Mouse (Mus musculus) subcutaneous adipose tissue, adult 2 months (tissue): Measurements from ENCODE around the gene Gm3250. TPM values are rescaled to one million over a fixed set of nuclear protein-coding genes. Genes with fewer than 3 reads are reported as not detected.

Experiments used
- polyA plus RNA-seq: library from polyadenylated mRNA; depleted of rRNA; stranded (reverse); fragments of >200 nt; gene quantifications from 2 replicates; pipeline ENCODE4 v1.2.3, GENCODE M21; 2012; ENCODE audit warnings: low replicate concordance; rRNA removed

Gene Gm3250
- not detected in 2 replicates for polyA plus RNA-seq

GRCm38 (mm10) chr10:77782442-77782841, at the start of gene Gm3250:
TSS of gene Gm3250 (minus strand) at chr10:77782542.

GRCm38 (mm10) chr10:77826951-77827350, 44.6 kb upstream of the Gm3250 start, which contains the start of gene Krtap10-4:
TSS of gene Krtap10-4 (minus strand) at chr10:77827095.

GRCm38 (mm10) chr10:77814382-77814781, 32.0 kb upstream of the Gm3250 start, which contains the start of gene Gm2696:
TSS of gene Gm2696 (plus strand) at chr10:77814682.

GRCm38 (mm10) chr10:77811743-77812142, 29.4 kb upstream of the Gm3250 start, which contains the start of gene Gm9507:
TSS of gene Gm9507 (minus strand) at chr10:77811843.

GRCm38 (mm10) chr10:77798921-77799508, 16.7 kb upstream of the Gm3250 start, which contains the start of gene Gm19668:
TSS of gene Gm19668 (minus strand) at chr10:77799133.

GRCm38 (mm10) chr10:77794976-77795375, 12.6 kb upstream of the Gm3250 start, which contains the start of gene Gm9639:
TSS of gene Gm9639 (minus strand) at chr10:77795076.

GRCm38 (mm10) chr10:77787876-77788275, 5.5 kb upstream of the Gm3250 start, which contains the start of gene Gm7137:
TSS of gene Gm7137 (minus strand) at chr10:77788200.

GRCm38 (mm10) chr10:77776844-77777243, 5.5 kb downstream of the Gm3250 start, which contains the start of gene Gm7138:
TSS of gene Gm7138 (minus strand) at chr10:77776944.

GRCm38 (mm10) chr10:77771225-77771624, 11.1 kb downstream of the Gm3250 start, which contains the start of gene Gm3238:
TSS of gene Gm3238 (minus strand) at chr10:77771325.

GRCm38 (mm10) chr10:77759582-77759981, 22.8 kb downstream of the Gm3250 start, which contains the start of gene Gm3233:
TSS of gene Gm3233 (minus strand) at chr10:77759682.

GRCm38 (mm10) chr10:77751254-77751653, 31.1 kb downstream of the Gm3250 start, which contains the start of gene Gm9736:
TSS of gene Gm9736 (minus strand) at chr10:77751354.

GRCm38 (mm10) chr10:77741924-77742688, 40.2 kb downstream of the Gm3250 start, which contains the start of gene Gm18596:
TSS of gene Gm18596 (minus strand) at chr10:77742638.

Other genes with a start within 250 kb of the Gm3250 start
- 234 and 258 TPM in 2 replicates for gene Pttg1ip, start 200.8 kb downstream of the Gm3250 start, polyA plus RNA-seq
- gene Sumo3, start 176.4 kb downstream of the Gm3250 start, polyA plus RNA-seq = 253 and 352 TPM in 2 replicates
- gene Gm49325, start 176.3 kb downstream of the Gm3250 start, polyA plus RNA-seq = 0.84 TPM in 1 of 2 replicates, not detected in the other
- gene Ube2g2, start 160.3 kb downstream of the Gm3250 start, polyA plus RNA-seq = 60.5 and 66.2 TPM in 2 replicates
- 1.1 TPM in 1 of 2 replicates, not detected in the other for gene Tspear, start 96.0 kb downstream of the Gm3250 start, polyA plus RNA-seq
- gene Gm19402, start 91.8 kb downstream of the Gm3250 start, polyA plus RNA-seq = not detected in 2 replicates
- not detected in 2 replicates for gene Gm9508, start 85.3 kb downstream of the Gm3250 start, polyA plus RNA-seq
- gene Gm10272, start 75.9 kb downstream of the Gm3250 start, polyA plus RNA-seq = not detected in 2 replicates
- not detected in 2 replicates for gene Gm10024, start 71.1 kb downstream of the Gm3250 start, polyA plus RNA-seq
- not detected in 2 replicates for gene Gm10142, start 66.7 kb downstream of the Gm3250 start, polyA plus RNA-seq
- gene Krtap12-1, start 61.9 kb downstream of the Gm3250 start, polyA plus RNA-seq = not detected in 2 replicates
- not detected in 2 replicates for gene Gm10100, start 56.1 kb downstream of the Gm3250 start, polyA plus RNA-seq
- gene Gm18596, start 39.9 kb downstream of the Gm3250 start, polyA plus RNA-seq = not detected in 2 replicates
- gene Gm9736, start 31.2 kb downstream of the Gm3250 start, polyA plus RNA-seq = not detected in 2 replicates
- gene Gm3233, start 22.9 kb downstream of the Gm3250 start, polyA plus RNA-seq = not detected in 2 replicates
- not detected in 2 replicates for gene Gm3238, start 11.2 kb downstream of the Gm3250 start, polyA plus RNA-seq
- not detected in 2 replicates for gene Gm7138, start 5.6 kb downstream of the Gm3250 start, polyA plus RNA-seq
- not detected in 2 replicates for gene Gm7137, start 5.7 kb upstream of the Gm3250 start, polyA plus RNA-seq
- gene Gm9639, start 12.5 kb upstream of the Gm3250 start, polyA plus RNA-seq = not detected in 2 replicates
- not detected in 2 replicates for gene Gm19668, start 16.6 kb upstream of the Gm3250 start, polyA plus RNA-seq
- not detected in 2 replicates for gene Gm9507, start 29.3 kb upstream of the Gm3250 start, polyA plus RNA-seq
- not detected in 2 replicates for gene Gm2696, start 32.1 kb upstream of the Gm3250 start, polyA plus RNA-seq
- not detected in 2 replicates for gene Krtap10-4, start 44.6 kb upstream of the Gm3250 start, polyA plus RNA-seq
- not detected in 2 replicates for gene Krtap10-10, start 53.4 kb upstream of the Gm3250 start, polyA plus RNA-seq
- not detected in 2 replicates for gene Gm36176, start 64.3 kb upstream of the Gm3250 start, polyA plus RNA-seq
- not detected in 2 replicates for gene Gm10318, start 70.3 kb upstream of the Gm3250 start, polyA plus RNA-seq
- gene Gm3285, start 79.4 kb upstream of the Gm3250 start, polyA plus RNA-seq = not detected in 2 replicates
- 7.8 and 12.9 TPM in 2 replicates for gene Lrrc3, start 120.0 kb upstream of the Gm3250 start, polyA plus RNA-seq
- gene Trpm2, start 188.0 kb upstream of the Gm3250 start, polyA plus RNA-seq = 0.69 and 2.5 TPM in 2 replicates
- 57.2 and 59.7 TPM in 2 replicates for gene 1810043G02Rik, start 196.0 kb upstream of the Gm3250 start, polyA plus RNA-seq
- 159 and 201 TPM in 2 replicates for gene Pfkl, start 227.5 kb upstream of the Gm3250 start, polyA plus RNA-seq